Mouse (Mus musculus) ES-Bruce4 (cell line): Measurements from ENCODE around the gene Cdc42ep5.

Experiments used
- CTCF ChIP-seq: IDR thresholded peaks from one replicate; pipeline ENCODE4 v1.8.1; 2011; ENCODE audit warnings: low read depth, low read length
- POLR2A ChIP-seq: IDR thresholded peaks from one replicate; pipeline ENCODE4 v1.8.1; 2011; ENCODE audit warnings: low read length; ENCODE audit not compliant: insufficient read depth

- no peak for TF ChIP-seq POLR2A
- TF ChIP-seq CTCF = no peak
Measured at GRCm38 (mm10) chr7:4126992-4127785, 37.5 kb downstream of the Cdc42ep5 start.
